Comparison of ENCODE assay signal across 17 mouse cellular contexts in genomic region chr19:18638949-18639348, GRCm38 (mm10). TPM values are rescaled to one million over a fixed set of nuclear protein-coding genes. Genes with fewer than 3 reads are reported as not detected.
A peak's percentile ranks its signal among the peaks of the same experiment; 100 is the strongest.
DNase-seq lines count a peak whose midpoint lies in the region; TF ChIP-seq lines count a peak whose summit lies in the region.
"Had no signal": no experiment of that assay in that cellular context is flagged by ENCODE, and none has a peak within 500 bp of the region (broad histone marks: within the 10 kb centered on the region; RNA-seq: fewer than 3 reads in every experiment).

No protein-coding gene starts in this region.

- no peaks in the 10 kb centered on the region for H3K36me3 ChIP-seq in thymus, adult 2 months (ENCODE audit: control insufficient read depth, insufficient read depth, low read length)
- peaks cover 4% of the 10 kb centered on the region for H3K36me3 ChIP-seq in kidney, adult 2 months (ENCODE audit: control insufficient read depth, insufficient read depth, low read length)
- H3K36me3 ChIP-seq: forebrain, embryonic 10.5 days; hindbrain, embryonic 12.5 days; limb, embryonic 10.5 days; midbrain, embryonic 12.5 days; neural tube, embryonic 13.5 days had no signal

- TF ChIP-seq CTCF in thymus, adult 2 months (IDR thresholded peaks at IDR 0.05; ENCODE audit: borderline replicate concordance, control insufficient read depth, extremely low read depth, insufficient read depth, low read length, poor library complexity) = no peak
- no peak for TF ChIP-seq CTCF in kidney, adult 2 months (conservative IDR thresholded peaks at IDR 0.05; ENCODE audit: insufficient read depth, insufficient read length, low read depth, low read length)
- TF ChIP-seq CTCF in cerebellum, adult 2 months (IDR thresholded peaks at IDR 0.05; ENCODE audit: borderline replicate concordance, insufficient read depth, low read depth, low read length) = no peak

- no peaks in the 10 kb centered on the region for H3K4me1 ChIP-seq in thymus, adult 2 months (replicated peaks; ENCODE audit: control insufficient read depth, insufficient read depth, low read length)
- no peaks in the 10 kb centered on the region for H3K4me1 ChIP-seq in kidney, adult 2 months (ENCODE audit: control insufficient read depth, insufficient read depth, low read length)
- no peaks in the 10 kb centered on the region for H3K4me1 ChIP-seq in cerebellum, adult 2 months (ENCODE audit: control insufficient read depth, insufficient read depth, low read length)
- H3K4me1 ChIP-seq: hindbrain, embryonic 12.5 days; limb, embryonic 10.5 days; midbrain, embryonic 12.5 days; neural tube, embryonic 13.5 days had no signal

- no peak for TF ChIP-seq POLR2A in thymus, adult 2 months (IDR thresholded peaks at IDR 0.05; ENCODE audit: control insufficient read depth, extremely low read depth, insufficient read depth, low read length, poor library complexity)
- TF ChIP-seq POLR2A in kidney, adult 2 months (IDR thresholded peaks at IDR 0.05; ENCODE audit: low read depth, low read length) = no peak
- TF ChIP-seq POLR2A in cerebellum, adult 2 months (IDR thresholded peaks at IDR 0.05; ENCODE audit: borderline replicate concordance, insufficient read depth, low read length) = no peak

- DNase-seq in heart, adult 11 months = peak; percentile 89
- no peak for DNase-seq in heart, postnatal 10 days
- DNase-seq in thymus, adult 2 months = peak; percentile 30
- DNase-seq in thymus, postnatal 0 days (ENCODE audit: low spot score) = no peak
- peak; percentile 51 for DNase-seq in thymus, postnatal 14 days
- no peak for DNase-seq in kidney, adult 2 months
- no peak for DNase-seq in left cerebral cortex, postnatal 14 days (ENCODE audit: low spot score in 2 of 2)
- DNase-seq in cerebellum, adult 2 months = no peak
- DNase-seq: adrenal gland, postnatal 25 days; kidney, adult 18-20 months; lung, adult 2 months; lung, postnatal 4 days had no signal

- H3K4me3 ChIP-seq in thymus, adult 2 months (ENCODE audit: control insufficient read depth, insufficient read depth, low read length) = no peak overlapping the region
- H3K4me3 ChIP-seq in kidney, adult 2 months (ENCODE audit: insufficient read depth, low read depth, low read length) = no peak overlapping the region
- no peak overlapping the region for H3K4me3 ChIP-seq in cerebellum, adult 2 months (replicated peaks; ENCODE audit: insufficient read depth, low read depth, low read length)
- H3K4me3 ChIP-seq: forebrain, embryonic 10.5 days; hindbrain, embryonic 12.5 days; limb, embryonic 10.5 days; midbrain, embryonic 12.5 days; neural tube, embryonic 13.5 days had no signal

- H3K27me3 ChIP-seq in thymus, adult 2 months (ENCODE audit: control insufficient read depth, insufficient read depth, low read length) = no peaks in the 10 kb centered on the region
- H3K27me3 ChIP-seq in kidney, adult 2 months (replicated peaks; ENCODE audit: control insufficient read depth, insufficient read depth, low read length) = no peaks in the 10 kb centered on the region
- no peaks in the 10 kb centered on the region for H3K27me3 ChIP-seq in cerebellum, adult 2 months (ENCODE audit: control insufficient read depth, insufficient read depth, low read length)
- H3K27me3 ChIP-seq: hindbrain, embryonic 12.5 days; midbrain, embryonic 12.5 days; neural tube, embryonic 13.5 days had no signal

- WGBS in thymus, adult 2 months = 34% methylated on average over 5 of the region's 5 CpGs
- 47% methylated on average over 5 of the region's 5 CpGs for WGBS in kidney, adult 2 months
- WGBS in cerebellum, adult 2 months = 80% methylated on average over 5 of the region's 5 CpGs

- intact Hi-C loops in heart, postnatal 10 days (cut with DNase I) = loop anchor here (5.0 kb wide), 1 partner anchor 33 kb away; the partner anchor contains the start of gene Carnmt1
- intact Hi-C loops in left cerebral cortex, postnatal 14 days (cut with DNase I) = no loop called here

- no peak overlapping the region for H3K27ac ChIP-seq in thymus, adult 2 months (ENCODE audit: control insufficient read depth, insufficient read depth, low read length)
- H3K27ac ChIP-seq in kidney, adult 2 months (ENCODE audit: insufficient read depth, low read depth, low read length) = no peak overlapping the region
- H3K27ac ChIP-seq in cerebellum, adult 2 months (ENCODE audit: insufficient read depth, low read length) = no peak overlapping the region
- H3K27ac ChIP-seq: forebrain, embryonic 10.5 days; hindbrain, embryonic 12.5 days; limb, embryonic 10.5 days; midbrain, embryonic 12.5 days; neural tube, embryonic 13.5 days had no signal

RNA-seq across cellular contexts. Expression of gene Nmrk1, which starts 7.2 kb away (rescaled TPM):
- 1 to 10 TPM; 3.3 TPM for total RNA-seq in heart, postnatal 10 days (2021)
- 5.1 and 5.2 TPM in 2 replicates for polyA plus RNA-seq in thymus, adult 2 months (2012; rRNA removed)
- polyA plus RNA-seq in thymus, postnatal 0 days (2015; fragmentation: Nextera tagmentation; extraction: Ambion mirVana) = 6.3 and 8.4 TPM in 2 replicates
- 77.1 and 78.6 TPM in 2 replicates for polyA plus RNA-seq in kidney, adult 2 months (2012; rRNA removed)
- 1 to 10 TPM; 3.8 to 5.3 TPM for total RNA-seq in left cerebral cortex, postnatal 14 days (2021)
- 10.7 and 10.8 TPM in 2 replicates for polyA plus RNA-seq in cerebellum, adult 2 months (2012; rRNA removed)

RNA-seq across cellular contexts. Expression of gene Ostf1, which starts 7.3 kb away (rescaled TPM):
- 10 to 100 TPM; 60.3 to 64.1 TPM for total RNA-seq in heart, postnatal 10 days (2021)
- 59.9 and 64.2 TPM in 2 replicates for polyA plus RNA-seq in thymus, adult 2 months (2012; rRNA removed)
- 129 and 132 TPM in 2 replicates for polyA plus RNA-seq in thymus, postnatal 0 days (2015; fragmentation: Nextera tagmentation; extraction: Ambion mirVana)
- 66.0 and 80.0 TPM in 2 replicates for polyA plus RNA-seq in kidney, adult 2 months (2012; rRNA removed)
- total RNA-seq in left cerebral cortex, postnatal 14 days (2021) = 10 to 100 TPM; 18.6 to 22.8 TPM
- polyA plus RNA-seq in cerebellum, adult 2 months (2012; rRNA removed) = 26.4 and 29.0 TPM in 2 replicates

RNA-seq across cellular contexts. Expression of gene Carnmt1, which starts 31.6 kb away (rescaled TPM):
- total RNA-seq in heart, postnatal 10 days (2021) = 10 to 100 TPM; 21.1 to 23.2 TPM
- 6.6 and 11.7 TPM in 2 replicates for polyA plus RNA-seq in thymus, adult 2 months (2012; rRNA removed)
- polyA plus RNA-seq in thymus, postnatal 0 days (2015; fragmentation: Nextera tagmentation; extraction: Ambion mirVana) = 28.8 and 30.1 TPM in 2 replicates
- 5.9 and 6.3 TPM in 2 replicates for polyA plus RNA-seq in kidney, adult 2 months (2012; rRNA removed)
- 10 to 100 TPM; 11.6 to 12.4 TPM for total RNA-seq in left cerebral cortex, postnatal 14 days (2021)
- polyA plus RNA-seq in cerebellum, adult 2 months (2012; rRNA removed) = 7.7 and 8.2 TPM in 2 replicates

Comparison
In these comparisons a context has a peak if more than half of its experiments do, and no peak if none do; other contexts are left out.
1. DNase-seq: peak in heart, adult 11 months (single experiment), thymus, adult 2 months (single experiment) and thymus, postnatal 14 days (single experiment); none in heart, postnatal 10 days (0 of 2), thymus, postnatal 0 days (single experiment), kidney, adult 2 months (single experiment), left cerebral cortex, postnatal 14 days (0 of 2) and cerebellum, adult 2 months (0 of 2).